Mouse (Mus musculus) liver, adult 2 months (tissue): ENCODE results near the gene Xrcc3.

ENCODE experiments used
- CTCF ChIP-seq: fragments of 200-500 bp; IDR thresholded peaks from 2 replicates; pipeline ENCODE4 v1.5.1; 2011; ENCODE audit warnings: low read depth, low read length, control low read depth
- POLR2A ChIP-seq: fragments of 200-500 bp; IDR thresholded peaks from 2 replicates; pipeline ENCODE4 v1.6.1; 2011; ENCODE audit warnings: low read length, control low read depth; ENCODE audit not compliant: insufficient read depth; ENCODE audit errors: extremely low read depth

DNA sequence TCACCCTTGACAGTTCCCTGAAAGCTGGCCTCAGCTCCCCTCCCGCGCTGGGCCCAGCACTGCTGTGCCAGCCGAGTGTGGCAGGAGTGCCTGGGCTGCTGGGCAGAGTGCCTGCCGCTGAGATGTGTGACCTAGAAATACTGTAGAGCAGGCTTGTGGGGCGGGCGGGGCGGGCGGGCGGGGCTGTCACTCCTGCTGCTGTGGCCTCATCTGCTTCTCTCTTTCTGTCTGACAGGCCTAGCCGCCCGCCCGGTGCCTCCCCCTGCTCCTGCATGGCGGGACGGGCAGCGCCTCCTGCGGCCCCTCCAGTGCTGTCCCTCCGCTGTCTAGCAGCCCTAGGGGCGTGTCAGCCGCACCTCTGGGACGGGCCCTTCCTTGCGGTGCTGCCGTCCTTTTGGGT is 19.6 kb downstream of the Xrcc3 start:
- TF ChIP-seq POLR2A: no peak
- TF ChIP-seq CTCF: no peak
